Mouse (Mus musculus) embryonic facial prominence, embryonic 15.5 days (tissue): ENCODE results near the gene Ube2q1. TPM values are rescaled to one million over a fixed set of nuclear protein-coding genes. Genes with fewer than 3 reads are reported as not detected.

Experiments
- ATAC-seq: fragments of 200-750 bp; cut with Nextera tagmentation; 2 replicates; pipeline ENCODE4 v1.8.0; 2017; ENCODE audit warnings: low read depth, moderate TSS enrichment; ENCODE audit not compliant: insufficient number of reproducible peaks, low FRiP score, low TSS enrichment
- H3K27ac ChIP-seq: fragments of 300-500 bp; sonication (generic); replicated peaks from 2 replicates; pipeline ENCODE4 v1.5.1; 2015; ENCODE audit warnings: mild to moderate bottlenecking, inconsistent platforms
- H3K27me3 ChIP-seq: fragments of 300-500 bp; sonication (generic); 2 replicates; pipeline ENCODE4 v1.6.1; 2015; ENCODE audit warnings: inconsistent platforms
- H3K36me3 ChIP-seq: fragments of 300-500 bp; sonication (generic); 2 replicates; pipeline ENCODE4 v1.6.1; 2015; ENCODE audit warnings: mild to moderate bottlenecking, inconsistent platforms
- H3K4me1 ChIP-seq: fragments of 300-500 bp; sonication (generic); 2 replicates; pipeline ENCODE4 v1.6.1; 2015; ENCODE audit warnings: inconsistent platforms
- H3K4me2 ChIP-seq: fragments of 300-500 bp; sonication (generic); replicated peaks from 2 replicates; pipeline ENCODE4 v1.6.1; 2015; ENCODE audit warnings: mild to moderate bottlenecking, inconsistent platforms
- H3K4me3 ChIP-seq: fragments of 300-500 bp; sonication (generic); replicated peaks from 2 replicates; pipeline ENCODE4 v1.5.1; 2015; ENCODE audit warnings: mild to moderate bottlenecking, inconsistent platforms
- H3K9ac ChIP-seq: fragments of 300-500 bp; sonication (generic); 2 replicates; pipeline ENCODE4 v1.6.1; 2015; ENCODE audit warnings: inconsistent platforms
- H3K9me3 ChIP-seq: fragments of 300-500 bp; sonication (generic); replicated peaks from 2 replicates; pipeline ENCODE4 v1.6.1; 2016; ENCODE audit warnings: inconsistent platforms
- WGBS: fragments of 180-500 bp; shearing (Covaris S2); methylation state at CpG from one replicate; pipeline ENCODE4 v1.1.7; 2015; 5-methylcytosine and 5-hydroxymethylcytosine counted together
- polyA plus RNA-seq: library from polyadenylated mRNA; unstranded; fragments of >200 nt; fragmentation: Nextera tagmentation; extraction: Ambion mirVana; gene quantifications from 2 replicates; pipeline ENCODE4 v1.2.1, GENCODE M21; 2015

Ube2q1 gene
- polyA plus RNA-seq, 1 experiment from 2014 or later = 12.0 TPM

- H3K27me3 ChIP-seq = peaks cover 10% of the 10 kb centered on the region
- no peaks in the 10 kb centered on the region for H3K36me3 ChIP-seq
- H3K4me2 ChIP-seq = no peak overlapping the region
- no peaks in the 10 kb centered on the region for H3K9me3 ChIP-seq
- WGBS = 50% methylated on average over 2 of the region's 2 CpGs
- H3K4me3 ChIP-seq = no peak overlapping the region
- H3K9ac ChIP-seq = no peak overlapping the region
- no peaks in the 10 kb centered on the region for H3K4me1 ChIP-seq
- ATAC-seq = no peak
- no peak overlapping the region for H3K27ac ChIP-seq
Measured at GRCm38 (mm10) chr3:89823594-89823993, 50.2 kb downstream of the Ube2q1 start.

DNA sequence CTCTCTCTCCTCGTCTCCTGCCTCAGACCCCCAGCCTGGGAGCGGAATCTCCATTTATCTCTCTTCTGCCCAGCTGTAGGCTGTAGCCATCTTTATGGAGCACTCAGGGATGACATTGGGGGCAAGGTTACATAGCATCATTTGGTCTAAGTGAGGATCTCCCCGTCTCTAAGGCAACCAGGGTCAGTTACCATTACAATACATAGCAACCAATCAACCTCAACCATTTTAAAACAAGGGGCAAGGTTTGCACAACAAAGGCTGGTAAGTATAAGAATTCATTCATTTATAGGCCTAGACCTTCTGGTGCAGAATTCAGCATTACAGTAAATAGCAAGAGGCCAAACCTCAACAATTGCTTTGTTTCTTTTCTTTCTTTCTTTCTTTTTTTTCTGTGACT lies 52.9 kb downstream of the Ube2q1 start:
- 64% methylated on average over 3 of the region's 3 CpGs for WGBS
- ATAC-seq = no peak
- H3K4me2 ChIP-seq = no peak overlapping the region

DNA sequence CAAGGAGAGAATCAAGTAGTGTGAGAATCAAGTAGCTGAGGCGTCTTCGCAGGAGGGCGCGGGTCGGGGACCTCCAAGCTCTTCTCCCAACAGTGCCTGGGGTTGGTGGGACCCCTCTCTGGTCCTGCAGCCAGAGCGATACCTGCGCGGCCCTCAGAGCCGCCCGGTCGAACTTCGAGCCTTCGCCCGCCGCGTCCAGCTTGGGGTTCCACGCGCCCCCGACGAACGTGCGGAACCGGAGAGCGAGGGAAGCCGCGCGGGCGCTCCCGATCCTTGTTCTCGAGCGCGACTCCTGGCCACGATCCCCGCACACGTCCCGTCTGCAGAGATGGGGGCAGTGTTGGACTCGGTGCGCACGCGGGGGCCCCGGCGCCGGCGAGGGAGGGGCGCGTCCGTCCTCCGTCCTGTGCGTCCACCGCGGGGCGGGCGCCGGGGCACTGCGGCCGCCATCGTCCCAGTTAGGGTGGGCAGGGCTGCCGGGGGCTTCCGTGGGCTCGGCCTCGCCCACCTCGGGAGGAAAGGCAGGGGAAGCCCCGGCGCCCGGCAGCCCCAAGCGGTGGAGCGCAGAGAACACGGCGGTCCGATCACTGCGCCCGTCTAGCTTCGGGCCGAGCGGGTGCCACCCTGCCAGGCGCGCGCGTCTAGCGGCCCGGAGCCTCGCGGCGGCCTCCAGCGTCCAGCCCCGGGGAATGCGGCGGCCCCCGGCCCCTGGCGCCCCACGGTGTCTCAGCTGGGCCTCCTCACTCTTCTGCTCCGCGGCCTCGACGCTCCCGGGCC lies 57.6 kb downstream of the Ube2q1 start, which contains the start of gene She:
Gene She (plus strand): TSS at position 556 of the 777 bp plus-strand sequence.
- Histone ChIP-seq H3K27me3 (peaks cover 76% of the 10 kb centered on the region), H3K27ac (peak within 1 kb of the TSS; percentile 22; the same call in 1 of the 2 replicates), H3K9ac (peak within 1 kb of the TSS; percentile 29), H3K4me1 (peaks cover 11% of the 10 kb centered on the region), H3K36me3 (no peaks in the 10 kb centered on the region), H3K4me2 (peak within 1 kb of the TSS; percentile 67), H3K9me3 (no peaks in the 10 kb centered on the region), H3K4me3 (peak within 1 kb of the TSS; percentile 50)
- 1% methylated on average over 95 of the region's 96 CpGs for WGBS
- no peak for ATAC-seq

More for the DNA sequence above, 52.9 kb downstream of the Ube2q1 start:
- Histone ChIP-seq H3K27me3 (peaks cover 37% of the 10 kb centered on the region), H3K4me1 (peaks cover 6% of the 10 kb centered on the region), H3K27ac (no peak overlapping the region), H3K9ac (no peak overlapping the region), H3K36me3 (no peaks in the 10 kb centered on the region), H3K9me3 (no peaks in the 10 kb centered on the region), H3K4me3 (no peak overlapping the region)

Other genes with a start within 250 kb of the Ube2q1 start
- 10.0 and 11.5 TPM in 2 replicates for gene Adar, start 58.6 kb upstream of the Ube2q1 start, polyA plus RNA-seq
- 0.74 and 0.89 TPM in 2 replicates for gene Chrnb2, start 9.0 kb upstream of the Ube2q1 start, polyA plus RNA-seq
- 3.5 and 4.0 TPM in 2 replicates for gene She, start 57.8 kb downstream of the Ube2q1 start, polyA plus RNA-seq
- gene Il6ra, start 139.6 kb downstream of the Ube2q1 start, polyA plus RNA-seq = 3.4 and 3.6 TPM in 2 replicates
- 19.0 and 19.3 TPM in 2 replicates for gene Atp8b2, start 189.9 kb downstream of the Ube2q1 start, polyA plus RNA-seq
- gene Hax1, start 225.2 kb downstream of the Ube2q1 start, polyA plus RNA-seq = 145 and 152 TPM in 2 replicates